Mouse (Mus musculus) retina, postnatal 7 days (tissue): ENCODE measurements around the gene Stx6.

Experiments
- DNase-seq: peaks from one replicate; pipeline ENCODE4 v3.0.0-alpha.2; 2012; ENCODE audit warnings: low read depth, low spot score

Stx6 gene

DNA sequence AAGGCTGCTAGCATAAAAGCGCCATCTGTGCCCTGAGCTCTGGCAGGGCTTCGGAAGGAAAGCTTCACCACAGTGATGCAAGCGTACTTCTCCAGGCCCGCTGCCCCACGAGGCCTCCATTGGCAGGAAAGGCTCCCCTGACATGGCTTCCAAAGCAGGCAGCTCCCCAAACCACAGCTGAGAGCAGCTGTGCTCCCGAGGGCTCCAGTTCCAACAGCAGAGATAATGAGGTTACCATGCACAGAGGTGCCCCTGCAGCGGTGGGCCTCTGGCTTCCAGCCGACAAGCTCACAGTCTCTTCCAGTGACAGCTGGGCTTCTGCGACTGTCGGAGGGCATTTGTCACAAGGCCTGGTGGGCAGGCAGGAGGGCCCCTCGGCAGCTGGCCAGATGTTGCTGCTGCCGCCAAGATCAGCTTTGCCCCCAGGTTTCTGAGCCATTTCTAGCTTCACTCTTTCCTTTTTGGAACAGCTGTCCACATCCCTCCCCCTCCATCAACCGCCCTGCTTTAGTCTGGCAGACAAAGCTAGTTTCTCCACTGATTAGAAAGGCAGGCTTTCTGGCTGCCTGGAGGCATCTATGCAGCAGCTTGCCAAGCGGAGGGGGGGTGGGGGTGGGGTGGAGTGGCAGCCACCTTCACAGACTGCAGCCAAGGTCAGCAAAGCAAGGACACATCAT lies 75.6 kb downstream of the Stx6 start:
- DNase-seq = peak; percentile 53

DNA sequence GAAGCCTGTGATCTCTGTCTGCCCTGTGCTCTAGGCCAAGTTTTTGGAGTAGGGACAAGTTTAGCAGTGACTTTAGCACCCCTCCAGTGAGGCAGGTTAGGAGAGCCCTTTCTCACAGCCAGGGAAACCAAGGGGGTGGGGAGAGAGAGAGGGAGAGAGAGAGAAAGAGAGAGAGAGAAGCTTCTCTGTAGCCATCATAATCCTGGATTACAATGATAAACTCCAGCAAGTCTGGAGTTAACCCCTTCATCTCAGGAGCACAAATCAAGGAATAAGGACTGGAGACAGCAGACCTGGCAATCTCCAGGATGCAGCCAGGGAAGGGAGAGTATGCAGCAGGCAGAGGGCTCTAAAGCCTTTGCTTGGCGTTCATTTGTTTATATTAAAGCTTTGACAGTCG lies 77.1 kb downstream of the Stx6 start:
- peak; percentile 60 for DNase-seq

DNA sequence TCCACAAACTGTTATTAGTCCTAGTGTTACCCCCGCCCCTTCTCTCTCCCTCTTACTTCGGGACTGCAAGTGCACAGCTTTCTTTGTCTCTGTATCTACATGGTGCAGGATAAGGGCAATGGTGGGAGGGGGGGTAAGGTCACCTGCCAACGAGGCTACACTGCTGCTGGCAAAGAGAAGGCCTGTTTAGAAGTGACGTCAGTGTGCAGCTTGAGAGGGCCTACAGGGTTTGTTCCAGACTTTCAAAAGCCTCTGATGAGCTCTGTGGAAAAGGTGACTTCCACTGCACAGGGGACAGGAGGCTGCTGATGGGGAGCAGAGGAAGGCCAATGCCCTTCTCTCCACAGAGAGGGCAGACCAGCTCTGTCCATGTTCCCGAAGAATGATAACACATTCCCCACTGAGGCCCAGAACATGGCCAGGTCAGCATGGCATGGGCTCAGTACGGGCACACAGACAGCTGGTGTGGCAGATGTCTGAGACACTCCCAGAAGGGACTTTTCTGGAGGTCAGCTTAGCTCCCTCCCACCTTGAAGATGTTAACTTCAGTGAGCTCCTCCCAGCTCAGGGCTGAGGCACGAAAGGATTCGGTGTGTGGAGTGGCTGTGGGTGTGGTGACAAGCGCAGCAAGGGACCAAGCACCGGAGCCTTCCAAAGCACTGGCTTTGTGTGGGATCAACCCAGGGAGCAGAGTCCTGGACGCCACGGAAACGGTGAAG lies 78.0 kb downstream of the Stx6 start:
- DNase-seq = no peak

DNA sequence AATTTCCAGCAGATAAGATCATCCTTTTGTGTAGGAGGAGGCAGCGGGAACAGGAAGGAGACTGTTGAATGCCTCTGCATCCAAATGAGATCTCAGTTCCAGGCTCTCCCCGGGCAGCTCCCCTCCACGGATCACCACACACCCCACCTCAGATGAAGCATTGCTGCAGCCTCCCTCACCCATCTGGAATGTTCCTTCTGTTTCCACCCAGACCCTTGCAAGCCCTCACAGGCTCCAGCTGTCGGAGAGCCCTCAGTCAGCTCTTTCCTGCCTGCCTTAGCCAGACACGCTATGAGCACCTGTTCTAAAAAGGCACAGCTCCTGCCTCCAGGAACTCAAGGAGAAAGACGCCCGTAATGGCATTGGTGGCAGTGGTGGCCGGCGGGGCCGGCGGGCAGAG lies 78.9 kb downstream of the Stx6 start:
- DNase-seq = no peak

DNA sequence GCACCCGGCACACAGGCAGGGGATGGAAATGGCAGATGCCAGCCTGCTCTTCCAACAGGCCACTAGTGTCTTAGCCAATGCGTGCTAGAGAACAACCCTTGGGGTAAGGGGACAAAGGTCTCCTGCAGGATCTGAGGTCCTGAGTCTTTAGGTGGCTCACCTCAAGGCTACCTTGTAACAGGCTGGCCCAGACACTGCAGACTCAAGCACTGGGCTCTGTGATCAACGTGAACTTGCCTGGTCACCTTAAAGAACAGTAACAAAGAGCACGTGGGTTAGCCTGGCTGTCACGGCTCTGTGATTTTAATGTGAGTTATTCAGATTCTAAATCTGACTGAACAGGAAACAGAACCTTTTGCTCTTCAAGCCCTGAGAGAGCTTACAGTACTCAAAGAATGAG lies 79.6 kb downstream of the Stx6 start:
- no peak for DNase-seq

DNA sequence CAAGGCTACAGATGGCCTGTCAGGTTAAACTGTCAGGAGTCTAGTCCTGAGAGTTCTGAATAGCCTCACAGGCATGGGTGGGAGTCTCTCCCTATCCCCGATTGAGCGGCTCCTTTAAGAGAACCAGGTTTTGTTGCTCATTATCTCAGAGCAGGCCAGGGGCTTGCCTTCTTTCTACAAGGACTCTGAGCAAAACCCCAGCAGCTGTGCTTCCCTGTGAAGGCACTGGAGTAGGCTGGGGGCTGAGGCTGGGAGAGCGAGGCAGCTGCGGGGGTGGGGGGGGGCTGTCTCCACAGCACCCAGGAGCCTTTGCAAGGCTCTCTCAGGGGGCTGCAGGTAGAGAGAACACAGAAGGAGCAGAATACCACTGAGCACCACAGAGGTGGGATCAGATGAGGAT lies 80.7 kb downstream of the Stx6 start:
- DNase-seq = no peak

DNA sequence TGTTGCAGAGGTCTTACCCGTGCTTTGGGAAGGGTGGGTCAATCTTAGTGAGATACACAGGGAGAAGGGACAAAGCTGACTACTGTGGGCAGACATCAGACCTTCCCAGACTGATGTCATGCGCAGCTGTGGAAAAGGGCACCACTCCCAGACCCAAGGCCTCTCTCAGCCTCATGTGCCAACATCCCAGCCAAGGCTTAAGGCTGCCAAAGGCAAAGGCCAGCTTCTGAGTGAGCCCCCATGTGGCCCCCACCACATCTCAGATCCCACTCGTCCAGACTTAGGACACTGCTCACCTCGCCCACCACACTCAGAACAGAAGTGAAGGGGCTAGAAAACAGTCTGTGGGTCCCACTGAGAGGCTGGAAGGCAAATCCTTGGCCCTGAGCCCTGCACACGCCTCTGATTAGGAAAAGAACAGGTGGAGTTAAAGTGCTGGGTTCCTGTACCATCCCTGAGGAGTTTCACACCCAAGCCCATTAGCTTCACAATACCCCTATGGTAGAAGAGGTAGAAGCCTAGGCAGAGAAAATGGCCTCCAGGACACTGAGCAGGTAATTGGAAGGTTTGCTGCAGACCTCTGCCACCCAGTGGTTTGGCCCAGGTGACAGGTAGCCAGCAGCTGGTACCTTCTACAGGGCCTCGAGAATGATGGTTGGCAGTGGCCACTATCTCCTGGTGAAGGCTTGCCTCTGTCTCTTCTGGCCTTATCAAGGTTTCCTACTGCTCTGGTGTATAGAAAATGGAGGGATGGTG lies 81.6 kb downstream of the Stx6 start:
- no peak for DNase-seq

DNA sequence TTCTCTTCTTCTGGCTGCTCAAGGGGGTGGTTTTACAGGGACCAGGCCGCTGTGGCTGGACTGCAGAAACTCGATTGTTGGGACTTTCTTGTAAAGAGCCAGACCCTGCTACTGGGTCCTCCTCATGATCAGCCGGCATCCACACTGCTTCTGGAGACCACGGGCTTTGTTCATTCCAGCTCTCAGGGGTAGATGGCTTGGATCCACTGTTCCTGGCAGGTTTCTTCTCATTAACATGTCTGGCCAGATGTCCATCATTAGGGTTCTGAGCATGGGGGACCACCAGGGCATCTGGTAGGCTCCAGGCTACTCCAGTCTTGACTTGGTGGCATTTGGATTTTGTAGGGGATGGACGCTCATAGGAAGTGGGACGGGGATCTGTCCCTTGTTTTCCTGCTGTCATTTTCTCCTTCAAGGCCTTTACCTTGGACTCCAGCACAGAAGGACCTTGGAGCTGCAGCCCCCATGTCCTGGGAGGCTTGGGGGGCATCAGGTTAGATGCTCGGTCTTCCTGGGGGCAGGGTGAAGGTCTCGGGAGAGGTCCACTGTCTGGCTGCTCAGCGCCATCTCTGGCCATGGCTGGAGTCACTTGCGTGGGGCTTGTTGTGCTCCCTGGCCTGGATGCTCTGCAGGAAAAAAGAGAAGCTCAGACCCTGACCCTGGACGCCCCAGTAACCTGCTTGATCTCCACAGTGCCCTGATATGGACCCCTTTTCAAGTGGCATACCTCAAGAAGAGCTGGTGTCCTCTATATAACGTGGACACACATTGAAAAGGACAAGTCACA lies 83.4 kb downstream of the Stx6 start:
- DNase-seq = no peak

DNA sequence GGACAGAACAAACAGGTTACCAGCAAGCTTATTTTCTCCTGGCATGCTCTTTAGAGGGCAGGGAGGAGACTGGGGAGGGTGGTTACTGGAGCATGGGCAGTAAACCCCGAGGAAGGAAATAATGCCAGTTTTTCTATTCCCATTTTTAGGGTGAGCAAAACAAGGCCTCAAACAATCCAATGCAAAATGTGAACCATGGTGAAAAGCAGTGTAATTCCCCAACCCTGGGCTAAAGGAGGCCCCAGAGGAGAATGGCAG lies 83.9 kb downstream of the Stx6 start:
- no peak for DNase-seq

DNA sequence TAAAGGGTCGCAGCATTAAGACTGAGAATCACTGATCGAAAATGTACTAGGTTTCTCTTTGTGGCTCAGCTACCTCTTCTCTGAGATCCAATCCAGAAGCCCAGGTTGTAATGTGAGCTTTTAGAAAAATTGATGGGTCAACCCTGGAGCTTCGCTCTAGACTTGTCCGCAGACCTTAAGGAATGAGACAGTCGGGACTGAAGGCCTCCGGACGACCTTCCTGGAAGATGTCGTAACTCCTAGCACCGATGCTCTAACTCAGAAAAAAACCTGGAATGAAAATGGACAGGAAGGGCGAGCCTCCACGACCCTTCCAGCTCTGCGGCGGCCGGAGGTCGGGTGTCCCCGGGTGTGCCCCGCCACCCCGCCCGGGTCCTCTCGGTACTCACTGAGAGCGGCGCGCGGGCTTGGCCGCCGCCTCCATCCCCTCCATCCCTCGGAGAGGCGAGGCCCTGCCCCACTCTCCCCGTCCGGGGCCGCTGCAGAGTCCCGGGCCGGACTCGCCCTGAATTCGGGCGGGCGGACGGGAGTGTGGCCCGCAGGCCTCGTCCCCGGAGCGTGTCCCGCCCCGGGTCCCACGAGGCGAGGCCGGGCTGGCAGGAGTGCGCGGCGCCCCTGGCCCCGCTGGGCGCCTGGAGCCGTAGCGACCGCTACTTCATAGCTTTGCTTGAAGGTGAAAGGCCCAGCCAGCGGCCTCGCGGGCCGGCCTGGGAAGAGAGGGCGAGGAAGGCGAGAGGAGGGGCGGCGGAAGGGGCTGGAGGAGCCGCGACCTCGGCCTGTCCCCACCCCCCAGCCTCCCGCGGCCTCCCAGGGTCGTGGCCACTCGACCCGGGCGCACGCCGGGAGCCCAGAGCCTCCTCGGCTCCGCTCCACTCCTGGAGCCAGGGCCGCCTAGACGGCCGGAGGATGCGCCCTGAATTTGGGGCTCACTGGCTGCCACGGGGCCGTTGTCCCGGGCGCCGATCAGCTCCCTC lies 85.6 kb downstream of the Stx6 start, which contains the start of gene BC034090:
Gene BC034090, minus strand, starts transcription at position 648 of the 974 bp plus-strand sequence.
- DNase-seq = no peak

DNA sequence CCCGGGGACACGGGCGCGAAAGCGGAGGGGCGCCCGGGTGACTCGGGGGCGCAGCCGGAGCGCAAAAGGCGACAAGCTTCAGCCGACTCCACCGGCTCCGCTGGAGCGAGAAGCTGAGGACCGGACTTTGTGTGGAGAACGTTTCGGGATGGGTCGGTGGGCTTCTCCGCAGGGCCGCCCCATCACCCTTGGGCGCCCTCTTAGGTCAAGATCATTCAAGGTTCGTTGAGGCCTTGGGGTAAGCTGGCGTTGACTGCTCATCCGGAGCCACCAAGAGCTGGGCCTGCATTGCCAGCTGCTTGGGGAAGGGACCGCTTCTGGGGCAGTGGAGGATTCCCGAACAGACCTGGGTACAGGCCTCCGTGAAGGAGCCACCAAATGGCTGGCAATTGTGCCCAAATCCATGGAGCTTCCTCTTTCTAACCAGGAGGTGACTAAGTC lies 86.3 kb downstream of the Stx6 start:
- no peak for DNase-seq

DNA sequence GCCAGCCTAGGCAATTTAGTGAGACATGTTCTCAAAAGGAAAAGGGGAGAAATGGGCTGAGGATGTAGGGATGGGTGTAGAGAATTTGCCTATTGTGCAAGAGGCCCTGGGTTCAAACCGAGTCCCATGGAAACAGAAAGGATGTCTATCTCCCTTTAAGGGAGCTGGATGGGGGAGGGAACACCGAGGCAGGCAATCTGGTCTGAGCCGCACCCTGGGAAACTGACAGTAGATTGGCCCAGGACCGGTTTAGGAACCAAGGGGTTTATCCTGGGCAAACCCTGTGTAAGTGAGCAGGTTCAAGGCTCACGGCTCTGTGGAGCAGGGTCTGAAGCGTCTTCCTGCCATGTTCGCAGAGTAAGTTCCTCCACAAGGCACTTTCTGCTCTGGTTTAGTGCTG lies 87.0 kb downstream of the Stx6 start:
- no peak for DNase-seq

DNA sequence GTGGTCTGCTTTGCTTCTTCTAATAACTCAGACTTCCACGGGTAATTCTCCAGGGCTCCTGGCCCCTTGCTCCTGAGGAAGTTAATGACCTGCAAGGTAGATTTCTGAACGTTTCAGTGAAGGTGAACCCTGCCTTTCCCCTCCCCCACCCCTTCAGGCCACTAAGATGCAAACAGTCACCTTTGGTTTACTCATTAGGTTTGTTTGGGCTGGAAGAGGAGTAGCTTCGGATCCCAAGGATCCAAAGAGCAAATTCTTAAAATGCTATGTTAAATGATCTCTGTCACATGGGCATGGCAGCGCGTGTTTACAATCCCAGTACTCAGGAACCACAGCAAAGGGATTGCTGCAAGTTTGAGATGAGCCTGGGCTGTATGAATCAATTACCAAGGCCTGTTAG lies 88.9 kb downstream of the Stx6 start:
- DNase-seq = no peak

DNA sequence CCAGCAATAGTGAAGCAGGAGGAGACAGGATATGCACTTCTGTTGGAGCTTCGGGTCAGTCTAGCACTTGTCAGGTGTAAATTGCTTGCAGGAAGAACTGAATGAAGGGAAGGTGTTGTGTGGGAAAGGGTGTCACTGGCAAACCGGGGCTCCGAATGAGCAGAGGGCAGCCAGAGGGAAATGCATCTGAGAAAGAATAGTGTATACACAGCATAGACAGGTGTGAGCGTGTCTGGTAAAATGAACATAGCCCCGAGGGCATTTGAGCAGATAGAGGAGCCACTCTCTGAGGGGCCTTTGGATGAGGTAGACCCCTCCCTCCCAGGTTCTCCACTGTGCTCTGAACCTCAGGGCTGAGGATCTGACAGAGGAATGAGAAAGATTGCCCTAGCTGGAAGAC lies 89.5 kb downstream of the Stx6 start:
- no peak for DNase-seq

DNA sequence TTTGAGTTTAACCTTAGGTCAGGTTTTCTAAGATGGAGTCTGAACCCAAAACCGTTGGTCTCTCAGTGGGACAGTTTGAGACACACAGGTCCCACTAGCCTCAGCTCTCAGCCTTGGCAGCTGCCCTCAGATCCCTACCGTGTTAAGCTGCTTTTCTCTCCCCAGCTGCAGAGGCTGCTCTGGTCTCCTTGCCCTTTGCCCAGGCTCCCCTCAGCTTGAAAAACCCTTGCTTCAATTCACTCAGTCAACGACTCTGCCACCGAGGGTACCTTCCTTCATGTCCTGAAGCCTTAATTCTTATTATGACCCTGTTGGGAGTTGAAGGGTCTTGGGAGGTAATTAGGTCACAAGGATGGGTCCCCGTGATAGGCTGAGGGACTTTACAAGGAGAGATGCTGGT lies 91.4 kb downstream of the Stx6 start:
- no peak for DNase-seq

DNA sequence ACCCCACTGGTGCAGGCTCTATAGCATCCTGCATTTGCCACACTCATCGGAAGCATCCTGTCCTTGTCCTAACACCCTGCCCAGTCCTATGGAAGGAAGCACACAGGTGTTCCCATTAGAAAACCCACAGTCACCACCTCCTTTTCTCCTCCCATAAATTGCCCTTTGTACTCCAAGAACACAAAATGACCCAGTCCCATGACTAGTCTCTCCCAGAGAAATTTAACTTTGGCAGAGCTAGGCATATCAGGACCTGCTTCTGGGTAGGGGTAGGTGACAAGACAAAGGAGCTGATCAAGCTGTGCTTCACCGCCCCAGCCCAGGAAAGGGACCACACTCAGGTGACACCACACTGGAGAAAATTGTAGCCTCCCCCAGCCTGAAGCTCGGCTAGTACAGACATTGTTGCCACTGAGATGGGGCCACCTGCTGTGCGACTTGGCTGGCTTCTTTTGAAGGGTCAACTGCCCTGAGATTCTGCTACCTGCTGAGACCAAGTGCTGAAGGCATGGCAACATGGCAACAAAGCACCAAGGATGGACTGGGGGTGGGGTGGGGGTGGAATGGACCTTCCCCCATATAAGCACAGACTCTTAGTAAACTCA lies 92.1 kb downstream of the Stx6 start:
- no peak for DNase-seq

DNA sequence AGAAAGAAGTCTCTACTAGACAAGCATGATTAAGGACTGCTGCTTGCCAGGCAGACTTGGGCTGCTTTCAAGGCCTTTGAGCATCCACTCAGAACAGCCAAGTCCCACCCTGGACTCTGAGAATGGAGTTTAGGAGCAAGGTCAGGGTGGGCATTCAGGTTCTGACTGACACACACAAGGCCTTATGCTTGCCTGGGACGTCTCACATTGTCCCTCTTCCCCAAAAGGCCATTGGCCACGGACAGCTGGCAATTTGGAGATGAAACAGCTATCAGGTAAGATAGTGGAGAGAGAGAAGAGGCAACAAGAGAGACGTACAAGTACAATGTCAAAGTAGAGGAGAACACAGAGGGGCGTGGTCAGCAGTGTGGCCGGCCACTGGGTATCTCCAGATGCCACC lies 93.1 kb downstream of the Stx6 start:
- DNase-seq = no peak

DNA sequence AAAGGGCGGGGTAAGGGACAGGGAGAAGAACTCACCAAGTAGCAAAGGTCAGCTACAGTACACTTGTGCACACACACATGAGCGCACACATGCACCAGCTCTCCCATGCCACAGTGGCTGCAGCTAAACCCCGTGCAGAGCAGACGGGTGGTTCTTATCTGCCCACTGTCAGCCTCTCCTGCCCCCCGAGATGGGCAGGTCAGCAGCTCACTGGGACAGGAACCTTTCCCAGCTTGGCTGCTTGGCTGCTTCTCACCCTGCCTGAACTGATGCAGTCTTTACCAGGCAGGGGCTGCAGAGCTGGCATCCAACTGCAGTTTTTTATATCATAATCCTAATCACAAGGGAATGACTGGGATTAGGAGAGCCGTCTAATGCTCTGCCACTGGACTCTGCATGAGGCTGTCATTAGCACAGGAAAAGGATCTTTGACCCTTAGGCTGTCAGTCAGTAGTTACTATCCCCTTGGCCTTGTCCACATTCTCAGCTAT lies 94.2 kb downstream of the Stx6 start:
- DNase-seq = no peak

DNA sequence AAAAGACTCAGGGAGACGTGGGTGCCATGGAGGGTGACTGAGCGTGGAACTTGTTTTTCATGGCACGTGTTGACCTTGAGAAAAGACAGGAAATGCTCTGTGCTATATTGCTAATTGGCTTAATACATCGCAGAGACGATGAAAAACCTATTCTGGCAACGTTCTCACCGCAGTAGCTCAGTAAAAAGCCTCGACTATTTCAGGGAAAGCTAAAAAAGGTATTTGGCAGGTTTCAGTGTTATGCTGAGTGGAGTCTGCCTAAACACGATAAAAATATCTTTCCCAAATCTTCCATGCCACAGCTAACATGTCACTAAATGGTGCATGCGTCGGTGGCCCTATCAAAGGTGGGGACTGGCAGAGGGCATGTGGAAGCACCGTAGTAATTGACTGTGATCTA lies 94.6 kb downstream of the Stx6 start:
- DNase-seq = no peak

DNA sequence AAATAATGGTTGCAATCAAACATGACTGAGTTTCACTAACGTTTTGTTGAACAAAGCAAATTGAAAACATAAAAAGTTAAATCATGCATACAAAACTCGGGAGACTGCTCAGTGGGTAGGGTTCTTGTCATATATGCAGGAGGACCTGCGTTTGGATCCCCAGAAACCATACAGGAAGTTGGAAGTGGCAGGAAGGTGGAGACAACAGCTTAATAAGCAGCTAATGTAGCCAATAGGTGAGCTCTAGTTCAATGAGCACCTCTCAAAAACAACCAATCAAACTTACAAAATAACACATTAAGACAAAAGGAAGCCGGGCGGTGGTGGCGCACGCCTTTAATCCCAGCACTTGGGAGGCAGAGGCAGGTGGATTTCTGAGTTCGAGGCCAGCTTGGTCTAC lies 95.8 kb downstream of the Stx6 start:
- no peak for DNase-seq
